16 mouse cellular contexts compared by ENCODE assay signal in the genomic region with DNA sequence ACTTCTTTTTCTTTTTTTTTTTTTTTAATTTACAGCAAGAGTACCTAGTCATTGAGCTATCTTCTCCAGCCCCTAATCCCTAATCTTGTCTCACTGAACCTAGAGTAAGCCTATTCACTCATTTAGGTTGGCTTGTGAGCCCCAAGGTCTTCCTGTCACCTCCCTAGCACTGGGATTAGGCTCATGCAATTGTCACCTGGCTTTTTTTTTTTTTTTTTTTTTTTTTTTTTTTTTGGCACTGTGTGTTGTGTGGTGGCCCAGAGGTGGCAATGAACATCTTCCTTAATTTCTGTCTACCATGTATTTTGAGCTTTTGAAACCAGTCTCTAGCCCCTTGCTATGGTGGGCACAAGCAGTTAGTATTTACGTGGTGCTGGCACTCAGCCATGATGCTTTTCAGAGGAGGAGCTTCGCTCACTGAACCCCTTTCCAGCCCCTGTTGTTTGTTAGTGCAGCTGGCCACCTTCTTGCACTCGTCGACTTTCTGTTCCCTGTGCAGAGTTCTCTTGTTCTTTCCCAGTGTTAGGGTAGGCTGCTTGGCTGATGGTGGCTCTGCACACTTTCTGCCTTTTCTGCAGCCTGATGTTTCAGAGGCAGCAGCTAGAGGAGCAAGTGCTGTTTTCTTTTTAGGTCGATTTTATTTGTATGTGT. TPM values are rescaled to one million over a fixed set of nuclear protein-coding genes. Genes with fewer than 3 reads are reported as not detected.
DNase-seq lines count a peak whose midpoint lies in the region; ATAC-seq and TF ChIP-seq lines count a peak whose summit lies in the region.
"Had no signal": no experiment of that assay in that cellular context is flagged by ENCODE, and none has a peak within 500 bp of the region (broad histone marks: within the 10 kb centered on the region; RNA-seq: fewer than 3 reads in every experiment).

No protein-coding gene starts in this region.

- ATAC-seq in forebrain, embryonic 13.5 days = no peak
- no peak for ATAC-seq in intestine, embryonic 16.5 days
- no peak for ATAC-seq in intestine, postnatal 0 days
- ATAC-seq: activated CD4-positive, CD25-positive, alpha-beta regulatory T cell, adult 4 months had no signal

- peaks cover 27% of the 10 kb centered on the region for H3K4me1 ChIP-seq in forebrain, embryonic 13.5 days
- no peaks in the 10 kb centered on the region for H3K4me1 ChIP-seq in forebrain, embryonic 10.5 days
- no peaks in the 10 kb centered on the region; the same call in 1 of the 2 replicates for H3K4me1 ChIP-seq in intestine, embryonic 16.5 days (ENCODE audit: control insufficient read depth, insufficient read depth, low read length)
- no peaks in the 10 kb centered on the region for H3K4me1 ChIP-seq in intestine, postnatal 0 days (replicated peaks; ENCODE audit: control insufficient read depth, insufficient read depth, low read length)

- H3K9me3 ChIP-seq in forebrain, embryonic 13.5 days (replicated peaks) = no peaks in the 10 kb centered on the region
- H3K9me3 ChIP-seq in forebrain, embryonic 10.5 days = no peaks in the 10 kb centered on the region
- no peaks in the 10 kb centered on the region for H3K9me3 ChIP-seq in intestine, embryonic 16.5 days (ENCODE audit: control insufficient read depth, low read length)
- H3K9me3 ChIP-seq in intestine, postnatal 0 days (ENCODE audit: control insufficient read depth) = no peaks in the 10 kb centered on the region
- H3K9me3 ChIP-seq: liver, embryonic 15.5 days had no signal

- no peak overlapping the region for H3K9ac ChIP-seq in forebrain, embryonic 13.5 days
- no peak overlapping the region for H3K9ac ChIP-seq in intestine, embryonic 16.5 days (ENCODE audit: low read depth, low read length)
- no peak overlapping the region for H3K9ac ChIP-seq in intestine, postnatal 0 days (ENCODE audit: low read depth, low read length)
- H3K9ac ChIP-seq: liver, embryonic 15.5 days had no signal

- no peak overlapping the region for H3K27ac ChIP-seq in forebrain, embryonic 13.5 days
- no peak overlapping the region for H3K27ac ChIP-seq in forebrain, embryonic 10.5 days
- 0 out of 2 replicates have a peak overlapping the region, but pooled peaks have one; percentile 17 for H3K27ac ChIP-seq in intestine, embryonic 16.5 days (ENCODE audit: low read length)
- H3K27ac ChIP-seq in intestine, postnatal 0 days (ENCODE audit: low read depth, low read length) = no peak overlapping the region
- H3K27ac ChIP-seq: liver, embryonic 15.5 days had no signal

- DNase-seq in forebrain, embryonic 10.5 days (ENCODE audit: extremely low spot score, low spot score) = no peak
- peak; percentile 78 for DNase-seq in A20 (ENCODE audit: low read depth, low spot score)
- DNase-seq in spleen, postnatal 36 days (ENCODE audit: low spot score in 2 of 2) = peak; percentile 60 to 63
- no peak for DNase-seq in adrenal gland, adult 18-20 months (ENCODE audit: low spot score in 2 of 2)
- no peak for DNase-seq in adrenal gland, postnatal 25 days
- DNase-seq: cerebellum, adult 9-10 months; heart, adult 18-20 months; heart, postnatal 36 days; kidney, adult 18-20 months; lung, postnatal 4 days had no signal

- 65% methylated on average over 5 of the region's 5 CpGs for WGBS in forebrain, embryonic 13.5 days
- 90% methylated on average over 5 of the region's 5 CpGs for WGBS in forebrain, embryonic 10.5 days
- WGBS in intestine, embryonic 16.5 days = 59% methylated on average over 5 of the region's 5 CpGs
- 76% methylated on average over 5 of the region's 5 CpGs for WGBS in intestine, postnatal 0 days

- H3K27me3 ChIP-seq in forebrain, embryonic 13.5 days = no peaks in the 10 kb centered on the region
- H3K27me3 ChIP-seq in forebrain, embryonic 10.5 days (ENCODE audit: poor library complexity, severe bottlenecking) = no peaks in the 10 kb centered on the region
- no peaks in the 10 kb centered on the region for H3K27me3 ChIP-seq in intestine, embryonic 16.5 days (replicated peaks; ENCODE audit: control insufficient read depth, insufficient read depth, low read length)
- H3K27me3 ChIP-seq in intestine, postnatal 0 days (replicated peaks; ENCODE audit: control insufficient read depth, insufficient read depth, low read length) = no peaks in the 10 kb centered on the region
- H3K27me3 ChIP-seq: liver, embryonic 15.5 days had no signal

- H3K36me3 ChIP-seq in forebrain, embryonic 13.5 days (ENCODE audit: poor library complexity, severe bottlenecking) = peaks cover 8% of the 10 kb centered on the region; the same call in 1 of the 2 replicates
- peaks cover 51% of the 10 kb centered on the region for H3K36me3 ChIP-seq in forebrain, embryonic 10.5 days (replicated peaks)
- H3K36me3 ChIP-seq in intestine, embryonic 16.5 days (ENCODE audit: control insufficient read depth, insufficient read depth, low read length) = no peaks in the 10 kb centered on the region
- no peaks in the 10 kb centered on the region; the same call in 1 of the 2 replicates for H3K36me3 ChIP-seq in intestine, postnatal 0 days (ENCODE audit: control insufficient read depth, insufficient read depth)

- TF ChIP-seq CTCF in intestine, postnatal 0 days (IDR thresholded peaks at IDR 0.05; ENCODE audit: low read depth) = no peak

- H3K4me3 ChIP-seq in forebrain, embryonic 13.5 days = no peak overlapping the region
- no peak overlapping the region for H3K4me3 ChIP-seq in forebrain, embryonic 10.5 days
- H3K4me3 ChIP-seq in intestine, embryonic 16.5 days (ENCODE audit: low read length) = no peak overlapping the region
- no peak overlapping the region for H3K4me3 ChIP-seq in intestine, postnatal 0 days (ENCODE audit: low read depth, low read length)
- H3K4me3 ChIP-seq: erythroblast, embryonic 14.5 days; liver, embryonic 15.5 days had no signal

- 0 out of 2 replicates have a peak overlapping the region, but pooled peaks have one; percentile 22 for H3K4me2 ChIP-seq in forebrain, embryonic 13.5 days
- no peak overlapping the region for H3K4me2 ChIP-seq in intestine, embryonic 16.5 days (ENCODE audit: low read depth, low read length)
- no peak overlapping the region for H3K4me2 ChIP-seq in intestine, postnatal 0 days (replicated peaks; ENCODE audit: low read depth)
- H3K4me2 ChIP-seq: liver, embryonic 15.5 days had no signal

RNA-seq across cellular contexts. Expression of gene Smarca4, which starts 11.3 kb away (rescaled TPM):
- polyA plus RNA-seq in forebrain, embryonic 13.5 days (2015; fragmentation: Nextera tagmentation; extraction: Ambion mirVana) = 159 and 174 TPM in 2 replicates
- 147 and 149 TPM in 2 replicates for polyA plus RNA-seq in forebrain, embryonic 10.5 days (2016; fragmentation: Nextera tagmentation; extraction: Ambion mirVana)
- polyA plus RNA-seq in intestine, embryonic 16.5 days (2015; fragmentation: Nextera tagmentation; extraction: Ambion mirVana) = 59.5 and 61.2 TPM in 2 replicates
- 22.1 and 24.4 TPM in 2 replicates for polyA plus RNA-seq in intestine, postnatal 0 days (2015; fragmentation: Nextera tagmentation; extraction: Ambion mirVana)
- total RNA-seq in adrenal gland, adult 18-20 months (2021) = 10 to 100 TPM; 63.3 to 81.0 TPM
- total RNA-seq in adrenal gland, postnatal 25 days (2021) = 87.3 and 87.4 TPM in 2 replicates

RNA-seq across cellular contexts. Expression of gene Yipf2, which starts 34.6 kb away (rescaled TPM):
- 20.6 and 23.0 TPM in 2 replicates for polyA plus RNA-seq in forebrain, embryonic 13.5 days (2015; fragmentation: Nextera tagmentation; extraction: Ambion mirVana)
- 19.0 and 20.4 TPM in 2 replicates for polyA plus RNA-seq in forebrain, embryonic 10.5 days (2016; fragmentation: Nextera tagmentation; extraction: Ambion mirVana)
- 34.0 and 34.7 TPM in 2 replicates for polyA plus RNA-seq in intestine, embryonic 16.5 days (2015; fragmentation: Nextera tagmentation; extraction: Ambion mirVana)
- polyA plus RNA-seq in intestine, postnatal 0 days (2015; fragmentation: Nextera tagmentation; extraction: Ambion mirVana) = 19.2 and 20.1 TPM in 2 replicates
- total RNA-seq in adrenal gland, adult 18-20 months (2021) = 10 to 100 TPM; 20.1 to 24.1 TPM
- total RNA-seq in adrenal gland, postnatal 25 days (2021) = 27.5 and 40.2 TPM in 2 replicates

RNA-seq across cellular contexts. Expression of gene Timm29, which starts 34.7 kb away (rescaled TPM):
- polyA plus RNA-seq in forebrain, embryonic 13.5 days (2015; fragmentation: Nextera tagmentation; extraction: Ambion mirVana) = 44.3 and 46.7 TPM in 2 replicates
- 31.4 and 32.3 TPM in 2 replicates for polyA plus RNA-seq in forebrain, embryonic 10.5 days (2016; fragmentation: Nextera tagmentation; extraction: Ambion mirVana)
- polyA plus RNA-seq in intestine, embryonic 16.5 days (2015; fragmentation: Nextera tagmentation; extraction: Ambion mirVana) = 22.0 and 23.5 TPM in 2 replicates
- 15.1 and 15.9 TPM in 2 replicates for polyA plus RNA-seq in intestine, postnatal 0 days (2015; fragmentation: Nextera tagmentation; extraction: Ambion mirVana)
- 10 to 100 TPM; 51.4 to 64.4 TPM for total RNA-seq in adrenal gland, adult 18-20 months (2021)
- total RNA-seq in adrenal gland, postnatal 25 days (2021) = 58.2 and 62.6 TPM in 2 replicates

Comparison
In these comparisons a context has a peak if more than half of its experiments do, and no peak if none do; other contexts are left out.
1. DNase-seq: peak in A20 (single experiment) and spleen, postnatal 36 days (2 of 2); none in forebrain, embryonic 10.5 days (single experiment), adrenal gland, adult 18-20 months (0 of 2) and adrenal gland, postnatal 25 days (single experiment).